Mouse (Mus musculus): ENCODE results near the gene Ifnab.

Gene Ifnab

GRCm38 (mm10) chr4:88696237-88696884 is 5.2 kb upstream of the Ifnab start:
- ChIA-PET CTCF (interaction anchor here (0.5 to 2.3 kb wide), 39 partner anchors 9 to 796 kb away, joined by 3 to 28 read pairs (median 4); partner anchors contain the start of genes Gm26566 (in 1 of the 4) and Klhl9 (in 1 of the 4)), POLR2A (interaction anchor here in 2 of 4 experiments (0.9 to 1.0 kb wide), 2 partner anchors 16 to 24 kb away, joined by 3 read pairs; no protein-coding TSS in a partner anchor)

DNA sequence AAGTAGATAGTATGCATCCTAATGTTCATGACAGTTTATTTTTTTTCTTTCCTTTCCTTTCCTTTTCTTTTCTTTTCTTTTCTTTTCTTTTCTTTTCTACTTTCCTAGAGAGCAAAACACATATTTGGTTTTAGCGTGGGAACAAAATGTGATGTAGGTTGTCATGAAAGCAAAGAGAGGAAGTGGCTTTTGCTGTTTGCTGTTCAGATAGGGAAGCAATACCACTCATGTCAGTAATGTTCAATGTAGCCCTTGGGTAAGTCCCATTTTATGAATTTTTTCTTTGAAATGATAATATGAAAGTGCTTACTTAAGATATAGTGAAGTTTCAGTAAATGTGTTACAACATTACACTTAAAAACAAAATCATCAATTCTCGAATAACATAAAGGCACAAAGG is 2.2 kb upstream of the Ifnab start:
- ChIA-PET CTCF (no interaction called here), POLR2A (no interaction called here)

DNA sequence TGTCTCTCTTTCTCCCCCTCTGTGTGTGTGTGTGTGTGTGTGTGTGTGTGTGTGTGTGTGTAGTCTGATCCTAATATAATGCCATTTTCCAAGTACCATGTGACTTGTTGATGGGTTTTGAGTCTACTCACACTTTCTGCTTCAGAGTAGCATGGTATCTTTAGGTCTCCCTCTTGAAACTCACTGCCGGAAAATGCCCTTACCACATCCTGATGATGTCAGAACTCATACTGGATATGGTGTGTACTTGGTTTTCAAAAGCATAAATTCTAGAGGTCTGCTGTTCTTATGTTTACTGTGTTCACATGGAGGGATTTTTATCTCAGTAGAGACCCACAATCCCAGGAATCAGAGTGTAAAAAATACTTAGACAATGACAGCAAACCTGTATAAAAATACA is 1.4 kb upstream of the Ifnab start:
- ChIA-PET POLR2A (no interaction called here), CTCF (no interaction called here)

DNA sequence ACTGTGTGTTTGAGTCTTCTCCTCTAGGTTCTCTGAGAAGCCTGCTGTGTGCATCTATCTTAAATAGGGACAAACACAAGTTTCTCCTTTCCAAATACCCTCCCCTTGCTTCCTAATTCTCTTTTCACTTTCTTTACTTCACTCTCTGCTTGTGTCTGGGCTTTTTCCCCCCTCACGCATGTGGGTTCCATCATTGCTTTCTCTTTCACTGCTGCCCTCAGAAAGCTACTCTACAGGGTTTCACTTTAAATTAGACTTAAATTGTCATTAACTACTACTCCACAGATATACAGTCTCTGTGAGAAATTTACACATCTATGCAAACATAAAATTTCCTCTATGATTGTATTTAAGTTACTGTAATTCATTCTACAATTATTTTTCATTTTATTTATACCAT is 7.3 kb downstream of the Ifnab start, which contains the start of gene Ifna2:
TSS of gene Ifna2 (minus strand) at position 101 of the 400 bp plus-strand sequence.
- ChIA-PET CTCF (interaction anchor here in 1 of 4 experiments (1.1 kb wide), 1 partner anchor 136 kb away, joined by 4 read pairs; no protein-coding TSS in a partner anchor), POLR2A (no interaction called here)

DNA sequence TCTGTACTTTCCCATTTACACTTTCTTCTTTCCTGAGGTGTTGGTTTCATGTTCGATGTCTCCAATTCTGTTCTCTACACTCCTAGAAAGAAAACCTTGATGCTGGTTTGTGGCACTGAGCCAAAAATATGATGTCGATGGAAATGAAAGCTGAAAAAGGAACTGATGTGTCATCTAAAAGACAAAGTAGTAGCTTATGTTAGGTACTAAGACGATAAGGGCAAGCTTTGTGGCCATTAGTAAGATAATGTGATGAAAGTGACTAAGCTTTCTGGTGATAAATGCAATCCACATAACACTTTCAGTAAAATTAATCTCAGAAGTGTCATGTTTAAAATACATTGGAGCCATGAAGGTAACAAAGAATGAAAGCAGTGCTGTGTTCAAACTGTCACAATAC is 9.8 kb downstream of the Ifnab start:
- CTCF ChIA-PET, result interaction anchor here in 1 of 4 experiments (0.6 kb wide), 1 partner anchor 1141 kb away, joined by 3 read pairs; no protein-coding TSS in a partner anchor

DNA sequence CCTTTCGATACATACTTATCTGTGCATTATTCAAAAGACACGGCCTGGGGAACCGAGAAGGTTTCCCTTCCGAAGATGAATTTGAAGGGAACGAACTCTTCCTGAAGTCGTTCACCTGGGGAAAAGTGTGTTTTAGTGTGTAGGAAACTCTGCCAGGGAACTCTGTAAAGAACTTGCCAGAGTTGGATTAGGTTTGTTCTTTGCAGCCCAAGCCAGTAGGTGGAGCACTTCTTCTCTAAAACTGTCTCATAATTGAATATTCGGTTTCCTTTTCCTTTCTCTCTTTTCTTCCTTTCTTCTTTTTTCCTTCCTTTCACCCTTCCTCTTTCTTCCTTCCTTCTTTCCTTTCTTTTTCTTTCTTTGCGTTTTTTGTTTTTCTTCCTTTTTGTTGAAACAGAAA is 10.8 kb downstream of the Ifnab start:
- CTCF ChIA-PET, result interaction anchor here in 1 of 4 experiments (0.9 kb wide), 1 partner anchor 159 kb away, joined by 5 read pairs; no protein-coding TSS in a partner anchor
- POLR2A ChIA-PET, result no interaction called here

More for the DNA sequence above, 9.8 kb downstream of the Ifnab start:
- POLR2A ChIA-PET, result no interaction called here

DNA sequence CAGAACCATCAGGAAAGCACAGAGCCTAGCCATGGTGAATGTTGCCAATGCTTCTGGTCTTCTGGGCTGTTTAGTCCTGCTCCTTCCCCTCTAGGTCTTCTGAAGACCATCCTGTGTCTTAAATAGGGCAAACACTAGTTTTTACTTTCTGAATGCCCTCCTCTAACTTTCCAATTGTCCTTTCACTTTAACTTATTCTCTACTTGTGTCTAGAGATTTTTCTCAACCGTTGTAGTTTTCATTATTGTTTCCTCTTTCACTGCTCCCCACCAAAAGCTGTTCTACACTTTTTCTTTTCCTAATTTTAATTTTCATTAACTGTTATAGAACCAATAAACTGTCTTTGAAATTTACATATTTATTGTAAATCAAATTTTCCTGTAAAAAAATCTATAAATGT is 14.3 kb downstream of the Ifnab start, which contains the start of gene Ifna16:
TSS of gene Ifna16 (minus strand) at position 101 of the 400 bp plus-strand sequence.
- ChIA-PET POLR2A (no interaction called here), CTCF (no interaction called here)

DNA sequence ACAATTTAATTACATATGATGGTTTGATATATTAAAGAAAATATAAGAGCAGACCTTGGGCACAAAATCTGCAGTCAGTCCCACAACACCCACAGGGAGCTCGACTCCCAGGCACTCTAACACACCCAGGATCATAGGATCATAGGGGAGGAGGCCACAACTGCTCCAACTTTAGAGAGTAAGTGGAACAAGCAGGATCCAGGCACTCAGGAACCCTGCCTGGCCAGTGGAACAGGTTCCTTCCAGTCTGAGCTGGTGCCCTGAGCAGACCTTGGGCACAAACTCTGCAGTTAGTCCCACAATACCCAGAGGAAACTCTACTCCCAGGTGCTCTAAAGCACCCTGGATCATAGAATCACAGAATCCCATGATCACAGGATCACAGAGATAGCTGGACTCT is 35.7 kb downstream of the Ifnab start:
- ChIA-PET CTCF (no interaction called here), POLR2A (interaction anchor here in 1 of 4 experiments (0.6 kb wide), 1 partner anchor 73 kb away, joined by 3 read pairs; no protein-coding TSS in a partner anchor)

- POLR2A ChIA-PET, result no interaction called here
Observed at GRCm38 (mm10) chr4:88653644-88654043, 37.5 kb downstream of the Ifnab start.

DNA sequence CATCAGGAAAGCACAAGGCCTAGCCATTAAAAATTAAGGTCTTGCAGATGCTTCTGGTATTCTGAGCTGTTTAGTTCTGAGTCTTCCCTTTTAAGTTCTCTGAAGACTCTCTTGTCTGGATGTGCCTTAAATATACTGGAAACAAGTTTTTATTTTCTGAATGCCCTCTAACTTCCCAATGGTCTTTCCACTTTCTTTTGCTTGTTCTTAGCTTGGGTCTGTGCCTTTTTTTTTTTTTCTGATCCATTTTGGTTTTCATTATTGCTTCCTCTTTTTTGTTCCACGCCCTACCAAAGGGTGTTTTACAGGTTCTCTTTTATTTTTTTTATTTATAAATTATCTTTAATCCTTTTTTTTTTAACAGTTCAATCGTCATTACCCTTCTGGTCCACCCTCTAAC is 46.8 kb downstream of the Ifnab start, which contains the start of gene Ifna13:
TSS of gene Ifna13 (minus strand) at position 101 of the 400 bp plus-strand sequence.
- POLR2A ChIA-PET, result no interaction called here
- CTCF ChIA-PET, result no interaction called here

More at GRCm38 (mm10) chr4:88653644-88654043, 37.5 kb downstream of the Ifnab start:
- CTCF ChIA-PET, result interaction anchor here in 1 of 4 experiments (0.6 kb wide), 1 partner anchor 65 kb away, joined by 10 read pairs; no protein-coding TSS in a partner anchor

DNA sequence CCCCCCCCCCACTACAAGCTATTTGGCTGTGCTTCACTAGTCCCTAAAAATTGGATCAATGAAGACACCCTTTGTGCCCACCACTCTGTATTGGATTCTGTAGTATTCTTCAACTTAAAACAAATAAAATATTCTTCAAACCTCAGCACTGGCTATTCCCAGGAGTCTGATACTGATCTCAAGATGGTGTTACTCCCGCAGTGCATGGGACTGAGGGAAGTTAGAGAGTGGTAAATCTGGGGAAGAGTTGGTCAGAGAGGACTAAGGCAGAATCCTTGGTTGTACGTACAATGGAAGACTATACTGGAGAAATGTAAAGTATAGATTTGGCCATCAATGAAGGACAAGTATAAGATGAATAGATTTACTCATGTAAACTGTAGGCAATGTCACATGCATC is 48.6 kb downstream of the Ifnab start:
- POLR2A ChIA-PET, result no interaction called here
- CTCF ChIA-PET, result no interaction called here

DNA sequence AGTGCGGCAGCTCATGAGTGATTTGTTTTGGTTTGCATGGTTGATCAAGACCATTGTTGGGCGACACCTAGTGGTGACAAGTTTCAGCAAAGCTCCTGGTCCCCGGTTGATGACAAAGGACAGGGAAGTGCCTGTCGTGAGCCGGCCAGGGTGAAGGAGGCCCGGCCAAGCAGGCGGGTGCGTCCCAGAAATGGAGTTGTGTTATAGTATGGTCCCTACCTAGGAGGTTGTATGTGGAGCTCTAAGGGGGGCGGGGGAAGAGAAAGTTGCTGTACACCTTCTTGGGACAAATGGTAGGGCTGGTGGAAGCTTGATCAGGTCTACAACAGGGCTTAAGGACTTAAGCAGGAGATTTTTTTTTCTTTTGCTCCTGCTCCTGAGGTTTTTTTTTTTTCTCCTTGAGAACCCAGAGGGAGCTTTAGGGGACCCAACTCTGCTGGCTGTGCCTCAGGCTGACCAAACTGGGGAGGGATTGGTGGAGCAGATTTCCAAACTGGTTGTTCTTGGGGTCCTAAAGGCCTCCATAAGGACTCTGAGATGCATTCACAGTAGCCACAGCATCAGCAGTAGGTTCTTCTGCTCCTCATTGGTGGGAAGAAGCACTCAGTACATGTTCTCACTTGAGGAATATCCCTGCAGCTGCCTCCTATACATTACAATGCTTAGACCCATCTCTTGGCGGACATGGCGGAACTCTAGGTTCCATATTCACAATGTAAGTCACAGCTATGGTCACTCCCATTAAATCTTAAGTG is 49.9 kb downstream of the Ifnab start:
- CTCF ChIA-PET, result no interaction called here
- POLR2A ChIA-PET, result interaction anchor here in 1 of 4 experiments (0.6 kb wide), 1 partner anchor 1826 kb away, joined by 3 read pairs; no protein-coding TSS in a partner anchor

- ChIA-PET POLR2A (no interaction called here), CTCF (no interaction called here)
Observed at GRCm38 (mm10) chr4:88640704-88641076, 50.5 kb downstream of the Ifnab start.
